Mouse (Mus musculus) adrenal gland, adult (tissue): ENCODE results near the gene Rin2.

Experiments used
- DNase-seq, 2 experiments: peaks; one replicate each; pipeline ENCODE4 v3.0.0; 2022 to 2023; ENCODE audit warnings: low spot score in 1 of 2; ENCODE audit not compliant: inconsistent age in 2 of 2

The Rin2 gene

DNA sequence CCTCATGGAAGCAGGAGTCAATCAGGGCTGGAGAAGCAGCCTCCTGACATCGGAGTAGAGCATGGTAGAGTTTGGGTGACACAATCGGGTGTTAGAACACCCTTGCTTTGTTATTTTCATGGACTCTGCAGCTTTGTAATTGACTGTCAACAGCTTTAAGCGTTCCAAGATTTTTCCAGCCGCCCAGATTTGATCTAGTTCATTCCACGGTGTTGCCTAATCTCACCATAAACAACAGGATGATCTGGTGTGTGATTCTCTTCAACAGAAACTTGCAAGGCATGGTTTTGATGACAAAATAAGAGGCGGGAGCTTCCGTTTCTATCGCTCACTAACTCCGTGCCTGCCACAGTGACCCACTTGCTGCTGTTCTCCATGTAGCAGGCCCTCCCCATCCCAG is 180.8 kb downstream of the Rin2 start:
- no peak for DNase-seq

DNA sequence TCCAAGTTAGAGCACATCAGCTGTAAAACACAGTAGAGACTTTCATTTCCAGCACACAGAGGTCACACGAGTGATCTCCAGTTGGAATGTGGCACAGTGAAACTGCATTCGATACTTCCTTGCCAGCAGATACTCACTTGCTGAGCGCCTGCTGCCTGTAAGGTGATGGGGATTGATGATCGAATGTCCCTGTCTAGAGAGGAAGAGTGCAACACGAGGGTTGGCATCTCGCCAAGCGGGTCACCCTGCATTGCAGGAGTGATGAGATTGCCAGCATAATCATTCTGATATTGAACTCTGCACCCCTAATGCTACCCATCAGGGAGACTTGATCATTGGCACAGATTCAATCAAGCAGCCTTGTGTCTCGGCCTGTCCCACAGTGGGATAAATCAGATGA is 182.8 kb downstream of the Rin2 start:
- peak; percentile 34 to 73 for DNase-seq

DNA sequence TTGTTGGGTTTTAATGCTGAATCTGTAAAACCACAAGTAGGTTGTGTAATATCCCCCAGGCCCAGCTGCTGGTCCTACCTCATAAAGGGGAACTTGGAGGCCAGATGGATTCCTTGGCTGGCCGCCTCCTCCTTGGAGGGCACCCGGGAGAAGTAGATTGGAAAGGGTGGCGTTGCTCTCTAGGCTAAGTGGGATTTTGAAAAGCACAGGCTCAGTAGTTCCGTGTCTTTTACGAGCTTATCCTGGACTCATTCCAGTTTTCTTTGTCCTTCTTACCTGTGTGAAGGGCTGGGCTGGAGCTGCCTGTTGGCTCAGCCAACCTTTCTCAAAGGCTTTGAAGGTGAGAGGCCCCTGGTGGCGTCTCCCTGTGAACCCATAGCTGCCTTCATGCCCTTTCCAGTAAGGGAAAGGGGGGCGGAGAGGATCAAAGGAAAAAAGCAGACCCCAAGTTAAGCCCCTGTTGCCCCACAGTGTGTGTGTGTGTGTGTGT is 184.5 kb downstream of the Rin2 start:
- DNase-seq = peak in 1 of 2 experiments; percentile 67

DNA sequence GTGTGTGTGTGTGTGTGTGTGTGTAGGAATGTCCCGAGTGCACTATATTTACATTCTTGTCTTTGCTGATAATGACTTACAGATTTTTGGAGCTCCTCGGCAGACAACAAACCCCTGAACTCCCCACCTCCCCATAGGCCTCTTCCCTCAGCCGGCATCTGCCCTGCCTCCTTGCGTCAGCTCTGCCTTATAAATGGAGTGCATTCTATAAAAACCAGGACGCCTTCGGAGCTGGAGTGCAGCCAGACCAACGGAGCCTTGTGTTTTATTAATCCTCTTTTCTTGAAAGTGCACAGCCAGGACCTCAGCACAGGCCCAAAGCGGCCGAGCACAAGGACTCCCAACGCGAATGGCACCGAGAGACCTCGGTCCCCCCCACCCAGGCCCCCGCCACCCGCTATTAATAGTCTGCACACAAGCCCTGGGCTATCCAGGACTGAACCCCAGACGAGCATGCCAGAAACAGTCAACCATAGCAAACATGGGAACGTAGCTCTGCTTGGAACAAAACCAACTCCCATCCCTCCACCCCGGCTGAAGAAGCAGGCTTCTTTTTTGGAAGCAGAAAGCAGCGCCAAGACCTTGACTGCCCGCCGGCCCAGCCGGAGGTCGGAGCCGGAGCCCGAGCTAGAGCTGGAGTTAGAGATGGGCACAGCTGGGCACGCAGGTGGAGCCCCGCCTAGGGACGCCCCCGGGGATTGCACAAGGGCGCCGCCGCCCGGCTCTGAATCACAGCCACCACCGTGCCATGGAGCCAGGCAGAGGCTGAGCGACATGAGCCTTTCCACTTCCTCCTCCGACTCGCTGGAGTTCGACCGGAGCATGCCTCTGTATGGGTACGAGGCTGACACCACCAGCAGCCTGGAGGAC is 185.2 kb downstream of the Rin2 start:
- DNase-seq = peak; percentile 88 to 95

DNA sequence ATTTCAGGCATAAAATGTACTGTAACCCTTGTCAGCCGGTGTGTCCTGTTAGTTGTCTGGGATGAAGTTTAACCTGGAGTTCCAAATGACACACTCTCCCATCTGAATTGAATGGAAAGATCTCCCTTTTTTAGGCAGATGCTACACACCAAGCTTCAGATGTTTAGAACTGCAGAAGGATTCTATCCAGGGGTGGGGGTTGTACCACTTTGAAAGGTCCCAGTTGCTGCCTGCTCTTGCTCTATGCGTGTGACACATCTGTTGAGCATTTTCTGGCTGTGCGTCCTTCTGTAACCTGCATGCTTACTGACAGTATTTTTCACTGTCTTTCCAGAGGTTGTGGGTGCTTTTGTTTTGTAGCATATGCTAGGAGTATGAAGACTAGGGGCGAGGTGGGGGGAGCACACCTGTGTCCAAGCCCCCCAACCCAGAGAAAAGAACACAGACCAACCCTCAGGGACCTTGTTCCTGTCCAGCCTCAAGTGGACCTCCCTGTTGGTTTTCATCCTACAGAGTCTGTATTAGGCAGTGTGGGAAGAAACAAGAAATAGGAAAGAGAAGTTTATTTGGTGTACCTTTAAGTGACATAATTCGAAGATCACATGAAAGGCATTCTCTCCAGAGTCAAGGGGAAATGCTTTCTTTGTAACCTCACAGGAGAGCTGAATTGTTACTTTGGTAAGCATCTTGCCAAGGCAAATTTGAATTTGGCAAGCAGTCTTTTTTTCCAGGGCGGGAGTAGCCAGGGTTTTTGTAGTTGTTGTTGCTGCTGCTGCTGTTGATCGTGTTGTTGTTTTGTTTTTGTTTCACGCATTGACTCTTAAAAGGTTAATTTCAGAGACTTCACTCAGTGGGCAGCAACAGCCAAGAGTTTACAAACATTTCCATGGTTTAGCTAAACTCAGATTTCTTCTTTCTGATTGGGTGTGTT is 186.4 kb downstream of the Rin2 start:
- peak in 1 of 2 experiments; percentile 70 for DNase-seq

DNA sequence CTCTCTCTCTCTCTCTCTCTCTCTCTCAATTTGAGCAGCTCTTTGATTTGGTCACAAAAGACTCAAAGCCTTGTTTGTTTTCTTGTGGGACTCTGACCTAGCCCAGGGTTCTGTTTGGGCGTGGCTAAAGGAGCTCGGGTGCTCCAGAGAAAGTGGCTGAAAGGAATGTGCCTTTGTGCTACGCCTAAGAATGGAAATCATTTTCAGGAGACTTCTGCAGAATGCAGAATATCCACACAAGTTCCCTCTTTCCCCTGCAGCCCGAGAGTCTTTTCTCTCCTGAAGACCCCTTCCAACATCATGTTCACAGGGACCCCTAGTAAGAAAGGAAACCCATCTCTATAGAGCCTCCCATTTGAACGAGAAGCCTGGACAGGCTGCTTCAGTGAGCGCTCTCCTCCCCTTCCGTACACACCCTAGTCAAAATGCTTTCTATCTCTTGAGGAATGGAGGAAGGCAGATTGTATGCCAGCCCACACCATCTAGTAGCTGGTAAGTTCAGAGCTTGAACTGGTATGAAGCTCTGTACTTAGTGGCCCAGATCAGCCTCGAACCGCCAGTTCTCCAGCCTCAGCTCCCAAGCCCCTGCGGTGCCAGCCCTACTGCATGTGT is 187.3 kb downstream of the Rin2 start:
- DNase-seq = peak in 1 of 2 experiments; percentile 48

DNA sequence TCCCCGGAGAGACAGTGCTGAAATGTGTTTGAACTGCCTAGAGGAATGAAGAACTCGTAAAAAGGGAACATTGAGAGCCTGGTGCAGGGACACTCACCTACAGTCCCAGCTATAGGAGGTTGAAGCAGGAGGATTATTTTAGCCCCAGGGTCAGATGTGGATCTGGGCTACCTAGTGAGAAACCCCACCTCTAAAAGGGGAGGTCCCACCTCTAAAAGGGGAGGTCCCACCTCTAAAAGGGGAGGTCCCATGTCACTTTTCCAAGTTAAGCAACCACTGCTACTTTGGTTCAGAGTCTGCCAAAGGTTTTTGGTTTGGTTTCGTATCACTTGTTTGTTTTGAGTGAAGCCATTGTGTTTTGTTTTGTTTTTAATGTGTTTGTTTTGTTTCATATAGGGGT is 190.3 kb downstream of the Rin2 start:
- no peak for DNase-seq

DNA sequence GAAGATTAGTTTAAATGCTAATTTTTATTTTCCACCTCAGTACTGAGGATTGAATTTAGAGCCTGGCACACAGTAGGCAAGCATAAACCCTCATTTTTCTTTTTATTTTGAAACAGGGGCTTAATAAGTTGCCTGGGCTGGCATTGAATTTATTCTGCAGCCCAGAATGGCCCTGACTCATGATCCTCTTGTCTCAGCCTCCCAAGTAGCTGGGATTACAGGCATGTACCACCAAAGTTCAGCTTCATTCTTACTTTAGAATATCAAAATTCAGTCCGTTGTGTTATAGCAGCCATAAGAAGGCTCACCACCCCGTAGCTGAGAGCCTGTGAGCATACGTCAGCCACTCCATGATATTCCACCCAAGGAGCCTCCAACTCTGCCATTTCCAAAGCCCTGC is 191.2 kb downstream of the Rin2 start:
- no peak for DNase-seq

DNA sequence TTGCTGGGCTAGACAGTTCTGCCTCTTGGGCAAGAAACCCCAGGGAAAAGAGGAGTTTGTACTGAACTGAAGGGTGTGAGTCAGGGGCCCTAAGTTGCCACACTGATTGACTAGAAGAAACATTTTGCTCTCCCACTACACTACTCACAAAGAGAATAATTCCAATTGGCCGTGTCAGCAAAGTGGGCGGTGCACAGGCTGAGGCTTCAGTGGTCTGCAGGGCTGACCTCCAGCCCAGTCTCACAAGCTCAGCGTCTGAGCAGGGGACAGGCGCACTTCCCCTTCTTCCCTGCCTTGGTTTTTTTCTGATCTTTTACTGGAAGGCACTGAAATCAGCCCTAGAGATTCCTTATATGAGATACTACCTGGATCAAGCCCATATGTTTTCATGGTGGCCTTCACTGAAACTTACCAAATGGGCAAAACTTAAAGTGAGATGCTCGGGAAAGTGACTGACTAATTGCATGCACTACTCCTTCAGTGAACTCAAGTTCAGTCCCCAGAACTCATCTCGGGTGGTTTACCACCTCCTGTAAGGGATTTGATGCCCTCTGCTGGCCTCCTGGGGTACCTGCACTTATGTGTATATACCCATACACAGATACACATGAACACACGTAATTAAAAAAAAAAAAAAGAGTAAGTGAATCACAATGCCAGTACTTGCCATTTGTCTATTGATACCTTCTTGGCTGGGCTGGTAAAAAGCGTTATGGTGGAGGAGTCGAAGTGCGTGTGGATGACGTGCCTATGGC is 191.9 kb downstream of the Rin2 start:
- no peak for DNase-seq

DNA sequence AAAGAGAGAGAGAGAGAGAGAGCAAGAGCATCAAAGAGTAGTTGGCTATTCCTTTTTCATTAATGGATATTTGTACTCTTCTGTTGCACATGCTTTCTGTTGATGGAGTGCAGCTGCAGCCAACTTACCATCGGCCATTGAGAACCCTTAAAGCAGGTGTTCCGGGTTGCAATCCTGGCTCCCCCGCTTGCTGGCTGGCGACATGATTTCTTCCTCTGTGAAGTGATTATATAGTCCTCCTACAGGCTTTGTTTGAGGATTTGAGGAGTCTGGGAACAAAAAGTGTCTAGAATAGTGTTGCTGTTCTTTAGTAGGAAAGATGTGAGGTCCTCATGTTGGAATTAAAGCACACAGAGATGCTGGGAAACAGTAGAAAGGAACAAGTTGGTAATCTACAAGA is 196.3 kb downstream of the Rin2 start:
- DNase-seq = no peak

DNA sequence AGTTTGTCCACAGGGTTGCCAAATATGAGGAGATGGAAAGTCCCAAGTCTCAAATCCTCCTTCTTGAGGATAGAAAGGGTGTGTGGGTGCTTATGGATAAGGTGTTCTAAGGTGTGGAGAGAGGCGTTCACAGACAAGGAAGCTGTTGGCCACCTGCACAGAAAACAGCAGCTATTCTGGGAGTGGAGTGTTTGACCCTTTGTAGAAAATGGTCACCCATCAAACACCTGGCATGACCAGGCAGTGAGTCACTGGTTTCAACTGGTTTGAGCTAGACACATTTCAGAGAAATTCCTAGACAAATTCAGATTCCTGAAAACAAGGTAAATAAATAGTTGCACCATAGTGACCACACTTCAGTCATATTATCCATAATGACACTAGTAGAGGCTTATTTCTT is 197.1 kb downstream of the Rin2 start:
- no peak for DNase-seq

DNA sequence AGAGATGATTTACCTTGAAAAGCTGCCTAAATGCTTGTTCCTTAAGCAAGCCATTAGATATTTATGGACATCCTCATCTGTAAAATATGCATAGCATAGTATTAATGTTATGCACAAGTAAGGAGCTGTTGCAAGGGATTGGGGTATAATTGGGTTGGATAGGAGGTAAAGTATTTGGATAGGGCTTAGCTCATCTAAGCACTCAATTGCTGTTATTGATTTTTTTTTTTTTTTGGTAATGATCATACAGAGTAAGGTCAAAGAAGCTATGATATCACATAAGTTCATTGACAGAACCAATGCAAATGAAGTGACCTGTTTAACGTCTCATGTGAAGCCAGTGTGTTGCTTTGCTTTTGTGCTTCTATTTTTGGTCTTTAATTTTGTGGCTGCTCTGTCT is 198.9 kb downstream of the Rin2 start:
- no peak for DNase-seq

DNA sequence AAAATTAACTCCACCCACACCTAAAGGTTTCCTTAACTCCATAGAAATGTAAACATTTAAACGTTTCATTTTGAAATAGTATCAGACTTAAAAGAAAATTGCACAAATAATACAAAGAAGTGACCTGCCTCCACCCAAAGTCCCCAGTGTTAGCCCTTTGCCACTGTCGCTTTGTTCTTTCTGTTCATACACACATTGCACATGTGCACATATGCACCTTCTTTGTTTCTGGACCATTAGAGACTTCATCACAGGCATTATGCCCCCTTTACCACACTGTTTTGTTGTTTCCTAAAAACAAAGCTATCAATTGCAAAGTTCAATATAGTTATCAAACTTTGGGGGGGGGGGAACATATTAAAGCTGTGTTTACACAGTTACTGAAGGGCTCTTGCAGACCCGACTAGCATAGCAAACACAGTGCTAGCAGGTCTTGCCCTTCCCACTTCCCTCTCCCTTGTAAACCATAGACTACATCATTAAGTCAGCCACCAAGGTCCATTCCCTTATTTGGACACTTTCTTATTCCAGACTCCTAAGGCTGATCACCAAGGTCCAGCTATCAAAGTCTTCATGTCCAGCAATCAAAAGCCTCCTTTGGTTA is 200.0 kb downstream of the Rin2 start:
- DNase-seq = no peak

DNA sequence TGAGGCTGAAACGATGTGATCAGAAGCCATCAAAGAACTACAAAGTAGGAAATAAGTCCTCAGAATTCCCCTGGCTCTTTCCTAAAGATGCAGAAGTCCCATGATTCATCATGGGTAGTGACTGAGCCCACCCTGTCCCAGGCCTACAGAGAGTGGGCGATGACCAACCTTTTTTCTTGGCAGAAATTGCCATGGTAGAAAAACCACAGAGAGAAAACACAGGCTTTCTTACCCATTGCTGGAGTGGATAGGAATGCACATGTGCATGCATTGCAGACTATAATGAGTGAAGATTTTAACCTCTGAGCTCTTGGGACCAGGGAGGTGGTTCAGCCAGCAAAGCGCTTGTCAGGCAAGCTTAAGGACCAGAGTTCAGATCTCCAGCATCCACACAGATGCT is 202.2 kb downstream of the Rin2 start:
- DNase-seq = no peak

DNA sequence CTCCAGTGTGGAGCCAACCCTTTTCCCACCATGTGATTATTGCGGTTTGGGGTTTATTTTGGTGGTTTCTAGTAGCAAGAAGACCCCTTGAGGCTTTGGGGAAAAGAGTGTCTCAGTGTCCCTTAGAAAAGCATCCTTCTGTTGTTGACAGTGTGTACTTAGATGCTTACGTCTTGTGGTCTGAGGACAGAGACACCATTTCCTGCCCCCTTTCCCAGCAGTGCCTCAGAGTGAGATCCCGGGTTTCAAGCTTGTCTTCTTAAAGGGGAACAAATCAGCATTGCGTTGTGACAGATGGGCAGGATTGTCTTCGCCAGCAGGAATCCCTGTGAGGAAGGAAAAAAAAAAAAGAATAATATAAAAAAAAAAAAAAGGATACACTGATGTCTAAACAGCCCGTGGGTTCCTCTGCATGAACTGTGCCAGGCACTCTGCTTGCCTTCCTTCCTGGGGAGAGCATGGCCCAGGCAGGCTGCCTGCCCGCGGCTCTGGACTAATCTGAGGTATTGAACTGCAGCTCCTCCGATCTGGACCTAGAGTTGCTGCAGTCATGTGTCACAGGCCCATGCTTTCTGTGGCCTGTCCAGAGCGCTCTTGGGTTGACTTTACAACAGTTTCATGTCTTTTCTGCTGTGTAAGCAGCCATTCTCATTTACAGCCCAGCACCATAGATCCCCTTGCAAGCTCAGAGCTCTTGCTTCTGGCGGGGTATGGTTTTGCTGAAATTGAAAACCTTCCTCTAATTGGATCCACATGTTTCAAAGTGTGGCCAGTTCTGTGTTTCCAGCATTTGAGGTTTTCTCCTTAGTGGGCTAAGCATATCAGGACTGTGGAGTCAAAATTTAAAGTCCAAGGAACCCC is 206.1 kb downstream of the Rin2 start:
- DNase-seq = peak in 1 of 2 experiments; percentile 37

DNA sequence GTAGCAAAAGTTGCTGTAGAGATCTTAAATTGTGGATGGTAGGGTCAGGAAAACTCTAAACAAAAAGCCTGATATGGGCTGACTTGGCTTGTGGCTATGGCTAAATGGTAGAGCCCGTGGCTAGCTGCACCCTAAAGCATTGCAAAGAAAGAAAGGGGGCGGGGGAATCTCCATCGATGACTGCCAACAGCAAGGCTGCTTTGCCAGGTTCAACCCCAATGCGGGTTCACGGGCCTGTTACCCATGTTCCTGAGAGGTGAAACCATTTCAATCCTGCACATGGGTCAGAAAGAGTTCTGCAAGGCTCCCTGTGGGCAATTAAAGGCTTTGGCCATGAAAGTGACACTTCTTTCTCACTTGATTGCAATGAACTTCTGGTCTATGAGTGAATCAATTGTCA is 206.9 kb downstream of the Rin2 start:
- peak in 1 of 2 experiments; percentile 41 for DNase-seq

DNA sequence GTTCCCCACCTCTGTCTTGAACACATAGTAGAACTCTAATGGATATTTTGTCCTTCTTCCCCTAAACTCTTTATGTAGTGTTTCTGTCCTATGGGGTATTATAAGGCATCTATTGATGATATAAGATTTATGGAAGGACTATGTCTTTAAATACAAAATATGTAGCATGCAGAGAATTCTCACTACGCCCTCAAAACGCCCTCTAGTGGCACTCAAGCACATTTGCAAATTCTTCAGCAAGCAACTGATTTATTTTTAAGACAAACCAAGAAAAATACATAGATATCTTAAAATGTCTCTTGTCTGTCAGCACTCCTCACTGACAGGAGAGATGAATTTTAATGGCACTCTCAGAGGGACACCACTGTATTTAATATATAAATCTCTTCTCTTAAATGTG is 207.4 kb downstream of the Rin2 start:
- DNase-seq = peak in 1 of 2 experiments; percentile 44

DNA sequence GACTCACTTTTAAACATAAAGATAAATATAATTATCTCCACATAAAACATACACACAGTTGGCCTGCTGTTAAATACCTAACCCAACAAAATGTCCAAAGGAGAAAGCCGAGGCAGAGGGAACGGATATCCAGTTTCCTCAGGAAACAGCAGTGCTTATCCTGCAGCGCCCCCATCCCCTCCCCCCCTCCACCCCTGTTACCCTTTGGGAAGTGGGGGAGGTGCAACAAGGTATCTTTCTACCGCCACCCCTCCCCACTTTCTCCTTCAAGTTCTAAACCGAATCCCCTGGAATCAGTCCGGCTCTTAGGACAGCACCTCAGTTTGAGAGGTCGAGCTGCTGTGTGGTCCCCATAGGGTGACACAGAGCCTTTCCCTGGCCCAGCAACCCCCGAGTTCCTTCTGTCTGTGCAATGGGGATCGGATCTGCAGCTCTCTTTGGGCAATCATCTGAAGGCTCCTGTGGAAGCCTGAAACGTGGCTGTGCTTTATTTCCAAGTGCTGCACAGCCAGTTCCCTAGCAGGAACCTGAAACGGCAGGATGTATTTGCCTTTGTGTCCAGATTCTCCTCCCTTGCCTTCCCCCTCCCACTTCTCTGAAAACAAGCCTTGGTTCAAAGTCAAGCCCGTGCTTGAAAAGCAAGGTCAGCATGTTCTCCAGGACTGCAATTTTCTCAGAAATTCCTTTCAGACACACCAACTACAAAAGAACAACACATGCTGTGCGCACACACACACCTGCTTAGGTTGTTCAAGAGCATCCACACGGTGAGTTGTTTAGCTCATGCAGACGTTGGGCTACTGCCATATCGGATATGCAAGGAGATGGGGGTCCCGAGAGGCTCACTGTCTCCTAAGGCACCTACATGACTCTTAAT is 209.3 kb downstream of the Rin2 start:
- peak in 1 of 2 experiments; percentile 48 for DNase-seq
